Mouse (Mus musculus) gastrocnemius, postnatal 10 days (tissue): Measurements from ENCODE around the gene Rmnd1. TPM values are rescaled to one million over a fixed set of nuclear protein-coding genes. Genes with fewer than 3 reads are reported as not detected.

Experiments used
- DNase-seq: peaks from one replicate; pipeline ENCODE4 v3.0.0; 2021; ENCODE audit warnings: mixed read lengths
- total RNA-seq, 2 experiments: library from RNA; stranded (reverse); gene quantifications; 2 replicates each; pipeline ENCODE4 v1.2.3; 2021

The Rmnd1 gene
- total RNA-seq, 2 experiments from 2014 or later = 24.3 to 31.3 TPM

DNA sequence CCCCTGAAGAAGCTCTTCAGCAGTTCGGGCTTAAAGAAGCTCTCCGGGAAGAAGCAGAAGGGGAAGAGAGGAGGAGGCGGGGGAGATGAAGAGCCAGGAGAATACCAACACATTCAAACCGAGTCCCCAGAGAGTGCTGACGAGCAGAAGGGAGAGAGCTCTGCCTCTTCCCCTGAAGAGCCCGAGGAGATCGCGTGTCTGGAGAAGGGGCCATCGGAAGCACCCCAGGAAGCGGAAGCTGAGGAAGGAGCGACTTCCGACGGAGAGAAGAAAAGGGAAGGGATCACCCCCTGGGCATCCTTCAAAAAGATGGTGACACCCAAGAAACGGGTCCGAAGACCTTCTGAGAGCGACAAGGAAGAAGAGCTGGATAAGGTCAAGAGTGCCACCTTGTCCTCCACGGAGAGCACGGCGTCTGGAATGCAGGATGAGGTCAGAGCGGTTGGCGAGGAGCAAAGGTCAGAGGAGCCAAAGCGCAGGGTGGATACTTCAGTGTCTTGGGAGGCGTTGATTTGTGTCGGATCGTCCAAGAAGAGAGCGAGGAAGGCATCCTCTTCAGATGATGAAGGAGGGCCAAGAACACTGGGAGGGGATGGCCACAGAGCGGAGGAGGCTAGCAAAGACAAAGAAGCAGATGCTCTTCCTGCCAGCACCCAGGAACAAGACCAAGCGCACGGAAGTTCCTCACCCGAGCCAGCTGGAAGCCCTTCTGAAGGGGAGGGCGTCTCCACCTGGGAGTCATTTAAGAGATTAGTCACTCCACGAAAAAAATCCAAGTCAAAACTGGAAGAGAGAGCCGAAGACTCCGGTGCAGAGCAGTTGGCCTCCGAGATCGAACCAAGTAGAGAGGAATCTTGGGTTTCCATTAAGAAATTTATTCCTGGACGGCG is 77.6 kb downstream of the Rmnd1 start:
- no peak for DNase-seq

Other genes starting within 250 kb of the Rmnd1 start
- gene Akap12, start 166.0 kb downstream of the Rmnd1 start, total RNA-seq = 10 to 100 TPM; 36.3 to 47.8 TPM
- 1 to 10 TPM; 6.2 to 7.2 TPM for gene Zbtb2, start 44.3 kb downstream of the Rmnd1 start, total RNA-seq
- 10 to 100 TPM; 10.4 to 11.0 TPM for gene Armt1, start 79 bp upstream of the Rmnd1 start, total RNA-seq
- under 1 TPM; 0.33 to 0.43 TPM for gene Ccdc170, start 50.1 kb upstream of the Rmnd1 start, total RNA-seq
- gene Esr1, start 179.2 kb upstream of the Rmnd1 start, total RNA-seq = 10 to 100 TPM; 34.5 to 39.0 TPM